Mouse (Mus musculus): ENCODE data around the gene Mpp2. TPM values are rescaled to one million over a fixed set of nuclear protein-coding genes. Genes with fewer than 3 reads are reported as not detected.
A peak's percentile ranks its signal among the peaks of the same experiment; 100 is the strongest.

Mpp2 gene
- polyA plus RNA-seq, 1 experiment from 2014 or later = 10.7 TPM

- 5% methylated on average over 13 of the region's 13 CpGs for WGBS
- Histone ChIP-seq H3K9ac (no peak overlapping the region), H3K27ac (replicated peaks) (no peak overlapping the region), H3K36me3 (0 out of 2 replicates have a peak, but pooled peaks cover 3% of the 10 kb centered on the region), H3K9me3 (replicated peaks) (no peaks in the 10 kb centered on the region), H3K4me3 (replicated peaks) (no peak overlapping the region; the same call in 1 of the 2 replicates), H3K4me2 (replicated peaks) (peak overlapping the region; percentile 30; the same call in 1 of the 2 replicates), H3K27me3 (no peaks in the 10 kb centered on the region), H3K4me1 (peaks cover 6% of the 10 kb centered on the region; the same call in 1 of the 2 replicates)
- no peak for ATAC-seq (ENCODE audit: insufficient number of reproducible peaks, low FRiP score, low TSS enrichment, low read depth)
These were observed 17.9 kb downstream of the Mpp2 start for GRCm38 (mm10) chr11:102070426-102070825.

GRCm38 (mm10) chr11:102069633-102070032 lies 18.7 kb downstream of the Mpp2 start:
- no peaks in the 10 kb centered on the region for H3K27me3 ChIP-seq
- H3K9ac ChIP-seq = no peak overlapping the region
- H3K4me2 ChIP-seq (replicated peaks) = no peak overlapping the region
- no peaks in the 10 kb centered on the region for H3K9me3 ChIP-seq (replicated peaks)
- H3K36me3 ChIP-seq = 0 out of 2 replicates have a peak, but pooled peaks cover 3% of the 10 kb centered on the region
- no peak overlapping the region for H3K27ac ChIP-seq (replicated peaks)
- 42% methylated on average over 11 of the region's 11 CpGs for WGBS
- H3K4me3 ChIP-seq (replicated peaks) = no peak overlapping the region
- H3K4me1 ChIP-seq = peaks cover 6% of the 10 kb centered on the region; the same call in 1 of the 2 replicates
- no peak for ATAC-seq (ENCODE audit: insufficient number of reproducible peaks, low FRiP score, low TSS enrichment, low read depth)

DNA sequence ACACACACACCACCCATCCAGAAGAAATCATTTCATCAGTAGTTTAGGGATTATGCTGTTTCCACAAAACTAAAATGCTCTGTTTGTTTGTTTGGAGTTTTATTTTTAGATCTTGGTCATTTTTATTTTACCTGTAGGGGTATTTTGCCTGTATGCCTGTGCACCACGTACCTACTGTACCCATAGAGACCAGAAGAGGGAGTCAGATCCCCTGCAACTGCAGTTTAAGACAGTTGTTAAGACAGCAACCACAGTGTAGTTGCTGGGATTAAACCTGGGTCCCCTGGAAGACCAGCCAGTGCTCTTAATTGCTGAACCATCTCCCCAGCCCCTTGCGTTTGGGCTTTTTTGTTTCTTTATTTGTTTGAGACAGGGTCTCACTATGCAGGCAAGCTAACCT lies 19.3 kb downstream of the Mpp2 start:
- Histone ChIP-seq H3K9ac (no peak overlapping the region), H3K27ac (replicated peaks) (no peak overlapping the region), H3K9me3 (replicated peaks) (no peaks in the 10 kb centered on the region), H3K36me3 (no peaks in the 10 kb centered on the region), H3K4me3 (replicated peaks) (no peak overlapping the region), H3K4me2 (replicated peaks) (no peak overlapping the region), H3K27me3 (no peaks in the 10 kb centered on the region), H3K4me1 (peaks cover 6% of the 10 kb centered on the region; the same call in 1 of the 2 replicates)
- no peak for ATAC-seq (ENCODE audit: insufficient number of reproducible peaks, low FRiP score, low TSS enrichment, low read depth)
- 40% methylated on average over 2 of the region's 2 CpGs for WGBS

GRCm38 (mm10) chr11:102063076-102063475 lies 25.2 kb downstream of the Mpp2 start:
- peaks cover 4% of the 10 kb centered on the region; the same call in 1 of the 2 replicates for H3K27me3 ChIP-seq
- no peak overlapping the region for H3K4me2 ChIP-seq (replicated peaks)
- H3K27ac ChIP-seq (replicated peaks) = no peak overlapping the region
- H3K4me1 ChIP-seq = peaks cover 4% of the 10 kb centered on the region
- H3K36me3 ChIP-seq = peaks cover 12% of the 10 kb centered on the region; the same call in 1 of the 2 replicates
- ATAC-seq (ENCODE audit: insufficient number of reproducible peaks, low FRiP score, low TSS enrichment, low read depth) = no peak
- no peaks in the 10 kb centered on the region for H3K9me3 ChIP-seq (replicated peaks)
- WGBS = 79% methylated on average over 13 of the region's 13 CpGs
- H3K4me3 ChIP-seq (replicated peaks) = no peak overlapping the region
- no peak overlapping the region for H3K9ac ChIP-seq

GRCm38 (mm10) chr11:102061941-102062473 lies 26.3 kb downstream of the Mpp2 start:
- 34% methylated on average over 16 of the region's 16 CpGs for WGBS

GRCm38 (mm10) chr11:102061236-102061940 lies 26.9 kb downstream of the Mpp2 start:
- Histone ChIP-seq H3K9me3 (replicated peaks) (no peaks in the 10 kb centered on the region), H3K4me1 (peaks cover 4% of the 10 kb centered on the region), H3K4me3 (replicated peaks) (peak overlapping the region; percentile 43), H3K27me3 (peaks cover 4% of the 10 kb centered on the region; the same call in 1 of the 2 replicates), H3K27ac (replicated peaks) (no peak overlapping the region), H3K9ac (no peak overlapping the region), H3K36me3 (peaks cover 12% of the 10 kb centered on the region; the same call in 1 of the 2 replicates), H3K4me2 (replicated peaks) (peak overlapping the region; percentile 86)
- 6% methylated on average over 23 of the region's 23 CpGs for WGBS
- ATAC-seq (ENCODE audit: insufficient number of reproducible peaks, low FRiP score, low TSS enrichment, low read depth) = peak; percentile 22; the same call in 1 of the 2 replicates

More at GRCm38 (mm10) chr11:102061941-102062473, 26.3 kb downstream of the Mpp2 start:
- Histone ChIP-seq H3K9ac (no peak overlapping the region), H3K4me3 (replicated peaks) (no peak overlapping the region), H3K36me3 (peaks cover 12% of the 10 kb centered on the region; the same call in 1 of the 2 replicates), H3K4me1 (peaks cover 4% of the 10 kb centered on the region), H3K4me2 (replicated peaks) (no peak overlapping the region), H3K9me3 (replicated peaks) (no peaks in the 10 kb centered on the region), H3K27me3 (peaks cover 4% of the 10 kb centered on the region; the same call in 1 of the 2 replicates), H3K27ac (replicated peaks) (no peak overlapping the region)
- ATAC-seq (ENCODE audit: insufficient number of reproducible peaks, low FRiP score, low TSS enrichment, low read depth) = no peak

DNA sequence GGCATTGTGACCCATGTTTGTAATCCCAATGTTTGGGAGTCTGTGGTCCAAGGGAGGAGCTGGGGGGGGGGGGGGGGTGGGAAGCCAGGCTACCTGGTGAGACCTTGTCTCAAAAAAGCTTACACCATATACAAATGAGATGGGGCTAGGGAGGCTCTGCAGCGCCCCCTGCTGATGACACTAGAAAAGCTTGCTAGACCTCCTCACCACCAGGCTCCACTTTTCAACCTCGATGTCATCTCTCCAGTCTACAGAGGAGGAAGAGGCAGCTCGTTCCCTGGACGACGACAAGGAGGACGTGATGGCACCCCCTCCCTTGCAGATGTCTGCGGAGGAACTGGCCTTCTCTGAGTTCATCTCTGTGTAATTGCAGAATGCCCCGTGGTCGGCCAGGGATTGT lies 34.5 kb downstream of the Mpp2 start:
- 28% methylated on average over 9 of the region's 9 CpGs for WGBS
- Histone ChIP-seq H3K27me3 (no peaks in the 10 kb centered on the region), H3K4me1 (no peaks in the 10 kb centered on the region), H3K4me3 (replicated peaks) (no peak overlapping the region), H3K9me3 (replicated peaks) (no peaks in the 10 kb centered on the region), H3K36me3 (peaks cover 5% of the 10 kb centered on the region; the same call in 1 of the 2 replicates), H3K9ac (no peak overlapping the region), H3K4me2 (replicated peaks) (no peak overlapping the region), H3K27ac (replicated peaks) (no peak overlapping the region)
- ATAC-seq (ENCODE audit: insufficient number of reproducible peaks, low FRiP score, low TSS enrichment, low read depth) = no peak

DNA sequence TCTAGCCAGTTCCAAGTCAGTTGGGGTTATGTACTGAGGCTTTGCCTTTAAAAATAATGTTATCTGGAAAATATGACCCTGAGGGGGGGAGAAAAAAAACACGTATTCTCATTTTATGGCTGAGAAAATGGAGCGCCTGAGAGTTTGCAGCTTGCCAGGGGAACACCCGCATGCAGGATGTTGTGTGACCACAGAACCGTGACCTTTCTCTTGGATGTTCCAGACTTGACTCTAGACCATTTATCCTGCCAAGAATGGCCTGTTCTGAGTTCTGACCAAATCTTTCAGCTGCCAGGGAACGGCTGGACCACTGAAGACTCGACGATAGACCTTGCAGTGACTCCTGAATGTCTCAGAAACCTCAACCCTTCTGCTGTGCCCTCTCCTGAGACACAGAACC lies 35.1 kb downstream of the Mpp2 start:
- no peaks in the 10 kb centered on the region for H3K9me3 ChIP-seq (replicated peaks)
- H3K27me3 ChIP-seq = no peaks in the 10 kb centered on the region
- H3K4me1 ChIP-seq = no peaks in the 10 kb centered on the region
- ATAC-seq (ENCODE audit: insufficient number of reproducible peaks, low FRiP score, low TSS enrichment, low read depth) = no peak
- WGBS = 61% methylated on average over 7 of the region's 7 CpGs
- no peak overlapping the region for H3K27ac ChIP-seq (replicated peaks)
- no peak overlapping the region for H3K9ac ChIP-seq
- H3K36me3 ChIP-seq = no peaks in the 10 kb centered on the region
- no peak overlapping the region for H3K4me3 ChIP-seq (replicated peaks)
- no peak overlapping the region for H3K4me2 ChIP-seq (replicated peaks)

DNA sequence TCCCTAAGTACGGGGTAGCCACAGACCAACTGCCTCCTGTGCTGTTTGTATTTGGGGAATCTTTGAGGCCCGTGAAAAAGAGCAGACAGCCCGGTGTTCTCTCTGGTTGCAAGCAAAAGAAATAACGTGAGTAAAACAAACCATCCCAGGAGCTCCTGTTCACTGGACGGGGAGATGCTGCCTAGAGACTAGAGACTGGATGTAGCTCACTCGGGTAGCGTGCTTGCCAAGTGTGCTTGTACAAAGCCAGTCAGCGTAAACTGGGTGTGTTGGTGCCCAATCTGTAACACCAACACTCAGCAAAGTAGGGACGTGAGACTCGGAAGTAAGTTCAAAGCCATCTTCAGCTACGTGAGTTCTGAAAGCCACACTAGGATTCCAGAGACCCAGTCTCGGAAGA lies 35.6 kb downstream of the Mpp2 start:
- Histone ChIP-seq H3K4me2 (replicated peaks) (no peak overlapping the region), H3K4me3 (replicated peaks) (no peak overlapping the region), H3K9ac (no peak overlapping the region), H3K27me3 (no peaks in the 10 kb centered on the region), H3K27ac (replicated peaks) (no peak overlapping the region), H3K4me1 (no peaks in the 10 kb centered on the region), H3K9me3 (replicated peaks) (no peaks in the 10 kb centered on the region), H3K36me3 (no peaks in the 10 kb centered on the region)
- ATAC-seq (ENCODE audit: insufficient number of reproducible peaks, low FRiP score, low TSS enrichment, low read depth) = no peak
- 73% methylated on average over 12 of the region's 12 CpGs for WGBS

DNA sequence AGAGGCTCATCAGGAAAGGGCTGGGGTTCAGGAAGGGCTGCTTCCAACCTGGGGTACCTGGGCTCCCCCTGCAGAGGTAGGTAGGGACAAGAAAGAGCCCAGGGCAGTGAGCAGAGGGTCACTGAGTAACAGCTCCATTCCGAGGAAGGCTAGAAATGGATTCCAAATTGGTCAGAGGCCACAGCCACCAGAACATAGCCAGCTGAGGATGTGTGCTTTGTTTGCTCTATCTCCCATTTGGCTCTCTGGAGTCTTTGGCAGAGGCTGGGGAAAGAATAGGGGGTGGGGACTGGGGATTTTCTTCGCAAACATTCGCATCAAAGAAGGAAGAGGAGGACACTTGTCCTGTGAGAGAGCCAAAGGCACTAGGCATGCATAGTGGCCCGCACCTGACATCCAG lies 36.4 kb downstream of the Mpp2 start:
- no peak overlapping the region for H3K9ac ChIP-seq
- ATAC-seq (ENCODE audit: insufficient number of reproducible peaks, low FRiP score, low TSS enrichment, low read depth) = no peak
- no peak overlapping the region for H3K4me2 ChIP-seq (replicated peaks)
- H3K4me3 ChIP-seq (replicated peaks) = no peak overlapping the region
- no peaks in the 10 kb centered on the region for H3K9me3 ChIP-seq (replicated peaks)
- WGBS = 53% methylated on average over 4 of the region's 4 CpGs
- H3K27ac ChIP-seq (replicated peaks) = no peak overlapping the region
- no peaks in the 10 kb centered on the region for H3K4me1 ChIP-seq
- H3K27me3 ChIP-seq = no peaks in the 10 kb centered on the region
- no peaks in the 10 kb centered on the region for H3K36me3 ChIP-seq

GRCm38 (mm10) chr11:102051541-102051940 lies 36.8 kb downstream of the Mpp2 start:
- H3K9me3 ChIP-seq (replicated peaks) = no peaks in the 10 kb centered on the region
- no peak overlapping the region for H3K27ac ChIP-seq (replicated peaks)
- no peak overlapping the region for H3K4me2 ChIP-seq (replicated peaks)
- no peak overlapping the region for H3K4me3 ChIP-seq (replicated peaks)
- H3K9ac ChIP-seq = no peak overlapping the region
- H3K27me3 ChIP-seq = no peaks in the 10 kb centered on the region
- H3K4me1 ChIP-seq = no peaks in the 10 kb centered on the region
- H3K36me3 ChIP-seq = no peaks in the 10 kb centered on the region
- no peak for ATAC-seq (ENCODE audit: insufficient number of reproducible peaks, low FRiP score, low TSS enrichment, low read depth)
- WGBS = 52% methylated on average over 4 of the region's 4 CpGs

Measured in embryonic facial prominence, embryonic 15.5 days (tissue).